Comparison of ENCODE assay signal across 16 mouse cellular contexts in genomic region chr4:155116607-155117006, GRCm38 (mm10). TPM values are rescaled to one million over a fixed set of nuclear protein-coding genes. Genes with fewer than 3 reads are reported as not detected.
DNase-seq lines count a peak whose midpoint lies in the region; ATAC-seq and TF ChIP-seq lines count a peak whose summit lies in the region.
"Had no signal": no experiment of that assay in that cellular context is flagged by ENCODE, and none has a peak within 500 bp of the region (broad histone marks: within the 10 kb centered on the region; RNA-seq: fewer than 3 reads in every experiment).

No protein-coding gene starts in this region.

- DNase-seq in hindbrain, embryonic 10.5 days (ENCODE audit: low spot score) = no peak
- DNase-seq in limb, embryonic 10.5 days (ENCODE audit: low spot score) = no peak
- no peak for DNase-seq in stomach, postnatal 0 days (ENCODE audit: low spot score)
- DNase-seq in midbrain, embryonic 14.5 days = no peak
- no peak for DNase-seq in embryo, embryonic 10 days (ENCODE audit: low spot score)
- no peak for DNase-seq in kidney, postnatal 4 days
- DNase-seq: heart, adult 11 months; heart, postnatal 10 days; kidney, adult 18-20 months; lung, postnatal 14 days; thymus, postnatal 25 days had no signal

- peak overlapping the region; percentile 31; the same call in 1 of the 2 replicates for H3K27ac ChIP-seq in hindbrain, embryonic 10.5 days
- H3K27ac ChIP-seq in hindbrain, embryonic 12.5 days = no peak overlapping the region
- H3K27ac ChIP-seq in limb, embryonic 10.5 days = 0 out of 2 replicates have a peak overlapping the region, but pooled peaks have one; percentile 39
- H3K27ac ChIP-seq in stomach, postnatal 0 days (replicated peaks) = peak overlapping the region; percentile 86
- H3K27ac ChIP-seq in midbrain, embryonic 14.5 days (replicated peaks; ENCODE audit: low read depth, low read length) = no peak overlapping the region
- H3K27ac ChIP-seq: midbrain, embryonic 12.5 days had no signal

- no peak for ATAC-seq in hindbrain, embryonic 12.5 days (ENCODE audit: low FRiP score)
- ATAC-seq in megakaryocyte progenitor cell, adult 5-6 weeks (replicated peaks; ENCODE audit: poor library complexity) = peak; percentile 62
- ATAC-seq in stomach, postnatal 0 days (ENCODE audit: low FRiP score, low TSS enrichment) = no peak
- no peak for ATAC-seq in midbrain, embryonic 14.5 days (ENCODE audit: low FRiP score, low TSS enrichment)
- ATAC-seq: forebrain, embryonic 14.5 days; hindbrain, embryonic 16.5 days had no signal

- TF ChIP-seq EP300 in stomach, postnatal 0 days (optimal IDR thresholded peaks at IDR 0.05) = no peak

- WGBS in hindbrain, embryonic 10.5 days = 83% methylated on average over 4 of the region's 4 CpGs
- WGBS in hindbrain, embryonic 12.5 days = 83% methylated on average over 4 of the region's 4 CpGs
- 82% methylated on average over 4 of the region's 4 CpGs for WGBS in limb, embryonic 10.5 days
- 62% methylated on average over 4 of the region's 4 CpGs for WGBS in stomach, postnatal 0 days
- WGBS in midbrain, embryonic 14.5 days = 83% methylated on average over 4 of the region's 4 CpGs

- no peak overlapping the region for H3K9ac ChIP-seq in hindbrain, embryonic 12.5 days
- H3K9ac ChIP-seq in stomach, postnatal 0 days (ENCODE audit: low read length) = peak overlapping the region; percentile 1; the same call in 1 of the 2 replicates
- no peak overlapping the region for H3K9ac ChIP-seq in midbrain, embryonic 14.5 days (replicated peaks; ENCODE audit: low read length)
- H3K9ac ChIP-seq: midbrain, embryonic 12.5 days had no signal

- no peak for TF ChIP-seq CTCF in stomach, postnatal 0 days (IDR thresholded peaks at IDR 0.05; ENCODE audit: low read depth)

- H3K4me2 ChIP-seq in hindbrain, embryonic 12.5 days (replicated peaks) = no peak overlapping the region
- no peak overlapping the region for H3K4me2 ChIP-seq in stomach, postnatal 0 days (replicated peaks; ENCODE audit: low read depth)
- no peak overlapping the region for H3K4me2 ChIP-seq in midbrain, embryonic 14.5 days (ENCODE audit: low read length)
- H3K4me2 ChIP-seq: midbrain, embryonic 12.5 days had no signal

- H3K9me3 ChIP-seq in hindbrain, embryonic 10.5 days = no peaks in the 10 kb centered on the region
- no peaks in the 10 kb centered on the region for H3K9me3 ChIP-seq in hindbrain, embryonic 12.5 days (replicated peaks)
- H3K9me3 ChIP-seq in limb, embryonic 10.5 days (replicated peaks) = no peaks in the 10 kb centered on the region
- no peaks in the 10 kb centered on the region for H3K9me3 ChIP-seq in stomach, postnatal 0 days (ENCODE audit: control insufficient read depth, low read length)
- no peaks in the 10 kb centered on the region for H3K9me3 ChIP-seq in midbrain, embryonic 14.5 days (ENCODE audit: control insufficient read depth, low read length)
- H3K9me3 ChIP-seq: midbrain, embryonic 12.5 days had no signal

- H3K4me1 ChIP-seq in hindbrain, embryonic 10.5 days (replicated peaks) = peaks cover 57% of the 10 kb centered on the region
- peaks cover 24% of the 10 kb centered on the region for H3K4me1 ChIP-seq in hindbrain, embryonic 12.5 days
- H3K4me1 ChIP-seq in limb, embryonic 10.5 days = peaks cover 44% of the 10 kb centered on the region
- 0 out of 2 replicates have a peak, but pooled peaks cover 9% of the 10 kb centered on the region for H3K4me1 ChIP-seq in stomach, postnatal 0 days (replicated peaks; ENCODE audit: control insufficient read depth, insufficient read depth)
- H3K4me1 ChIP-seq in midbrain, embryonic 14.5 days (ENCODE audit: control insufficient read depth, insufficient read depth, low read length) = no peaks in the 10 kb centered on the region

- H3K36me3 ChIP-seq in hindbrain, embryonic 10.5 days = no peaks in the 10 kb centered on the region
- H3K36me3 ChIP-seq in hindbrain, embryonic 12.5 days = no peaks in the 10 kb centered on the region
- H3K36me3 ChIP-seq in limb, embryonic 10.5 days = no peaks in the 10 kb centered on the region
- H3K36me3 ChIP-seq in stomach, postnatal 0 days (ENCODE audit: control insufficient read depth, insufficient read depth, low read length) = no peaks in the 10 kb centered on the region
- H3K36me3 ChIP-seq in midbrain, embryonic 14.5 days (ENCODE audit: control insufficient read depth, insufficient read depth, low read length) = no peaks in the 10 kb centered on the region
- H3K36me3 ChIP-seq: midbrain, embryonic 12.5 days had no signal

- no peaks in the 10 kb centered on the region for H3K27me3 ChIP-seq in hindbrain, embryonic 10.5 days (ENCODE audit: insufficient read depth, poor library complexity, severe bottlenecking)
- H3K27me3 ChIP-seq in hindbrain, embryonic 12.5 days = no peaks in the 10 kb centered on the region
- H3K27me3 ChIP-seq in limb, embryonic 10.5 days (ENCODE audit: low read depth, poor library complexity, severe bottlenecking) = no peaks in the 10 kb centered on the region
- H3K27me3 ChIP-seq in stomach, postnatal 0 days (ENCODE audit: control insufficient read depth, insufficient read depth, low read length) = no peaks in the 10 kb centered on the region
- H3K27me3 ChIP-seq in midbrain, embryonic 14.5 days (ENCODE audit: control insufficient read depth, insufficient read depth, low read length) = no peaks in the 10 kb centered on the region
- H3K27me3 ChIP-seq: midbrain, embryonic 12.5 days had no signal

- no peak overlapping the region for H3K4me3 ChIP-seq in hindbrain, embryonic 10.5 days
- H3K4me3 ChIP-seq in hindbrain, embryonic 12.5 days = no peak overlapping the region
- H3K4me3 ChIP-seq in limb, embryonic 10.5 days = no peak overlapping the region
- H3K4me3 ChIP-seq in stomach, postnatal 0 days (ENCODE audit: low read depth, low read length) = no peak overlapping the region
- H3K4me3 ChIP-seq in midbrain, embryonic 14.5 days (replicated peaks; ENCODE audit: low read depth, low read length) = no peak overlapping the region
- H3K4me3 ChIP-seq: midbrain, embryonic 12.5 days had no signal

RNA-seq across cellular contexts. Expression of gene Morn1, which starts 30.2 kb away (rescaled TPM):
- polyA plus RNA-seq in hindbrain, embryonic 10.5 days (2016; fragmentation: Nextera tagmentation; extraction: Ambion mirVana) = 4.4 and 6.0 TPM in 2 replicates
- polyA plus RNA-seq in hindbrain, embryonic 12.5 days (2016; fragmentation: Nextera tagmentation; extraction: Ambion mirVana) = 7.7 and 8.0 TPM in 2 replicates
- polyA plus RNA-seq in limb, embryonic 10.5 days (2016; fragmentation: Nextera tagmentation; extraction: Ambion mirVana) = 3.5 and 6.5 TPM in 2 replicates
- total RNA-seq in megakaryocyte progenitor cell, adult 5-6 weeks (2015) = 0.47 and 0.81 TPM in 2 replicates
- 1.7 and 3.6 TPM in 2 replicates for total RNA-seq in megakaryocyte progenitor cell, adult 5-6 weeks (2017)
- polyA plus RNA-seq in stomach, postnatal 0 days (2015; fragmentation: Nextera tagmentation; extraction: Ambion mirVana) = 3.2 and 3.6 TPM in 2 replicates
- polyA plus RNA-seq in midbrain, embryonic 14.5 days (2014; fragmentation: Nextera tagmentation; extraction: Ambion mirVana) = 6.0 and 6.4 TPM in 2 replicates

RNA-seq across cellular contexts. Expression of gene Rer1, which starts 30.4 kb away (rescaled TPM):
- 138 and 144 TPM in 2 replicates for polyA plus RNA-seq in hindbrain, embryonic 10.5 days (2016; fragmentation: Nextera tagmentation; extraction: Ambion mirVana)
- polyA plus RNA-seq in hindbrain, embryonic 12.5 days (2016; fragmentation: Nextera tagmentation; extraction: Ambion mirVana) = 130 and 137 TPM in 2 replicates
- polyA plus RNA-seq in limb, embryonic 10.5 days (2016; fragmentation: Nextera tagmentation; extraction: Ambion mirVana) = 133 and 142 TPM in 2 replicates
- 123 and 145 TPM in 2 replicates for total RNA-seq in megakaryocyte progenitor cell, adult 5-6 weeks (2015)
- total RNA-seq in megakaryocyte progenitor cell, adult 5-6 weeks (2017) = 118 and 126 TPM in 2 replicates
- 182 and 185 TPM in 2 replicates for polyA plus RNA-seq in stomach, postnatal 0 days (2015; fragmentation: Nextera tagmentation; extraction: Ambion mirVana)
- 139 and 148 TPM in 2 replicates for polyA plus RNA-seq in midbrain, embryonic 14.5 days (2014; fragmentation: Nextera tagmentation; extraction: Ambion mirVana)

RNA-seq across cellular contexts. Expression of gene Pex10, which starts 49.8 kb away (rescaled TPM):
- 19.9 and 21.4 TPM in 2 replicates for polyA plus RNA-seq in hindbrain, embryonic 10.5 days (2016; fragmentation: Nextera tagmentation; extraction: Ambion mirVana)
- 18.0 and 18.4 TPM in 2 replicates for polyA plus RNA-seq in hindbrain, embryonic 12.5 days (2016; fragmentation: Nextera tagmentation; extraction: Ambion mirVana)
- 23.8 and 26.0 TPM in 2 replicates for polyA plus RNA-seq in limb, embryonic 10.5 days (2016; fragmentation: Nextera tagmentation; extraction: Ambion mirVana)
- 5.5 and 6.0 TPM in 2 replicates for total RNA-seq in megakaryocyte progenitor cell, adult 5-6 weeks (2015)
- 13.8 and 18.8 TPM in 2 replicates for total RNA-seq in megakaryocyte progenitor cell, adult 5-6 weeks (2017)
- polyA plus RNA-seq in stomach, postnatal 0 days (2015; fragmentation: Nextera tagmentation; extraction: Ambion mirVana) = 10.3 and 10.5 TPM in 2 replicates
- polyA plus RNA-seq in midbrain, embryonic 14.5 days (2014; fragmentation: Nextera tagmentation; extraction: Ambion mirVana) = 6.0 and 10.0 TPM in 2 replicates

Comparison
In these comparisons a context has a peak if more than half of its experiments do, and no peak if none do; other contexts are left out.
1. H3K27ac ChIP-seq: peak in hindbrain, embryonic 10.5 days (single experiment), limb, embryonic 10.5 days (single experiment) and stomach, postnatal 0 days (single experiment); none in hindbrain, embryonic 12.5 days (single experiment) and midbrain, embryonic 14.5 days (single experiment).